Mouse (Mus musculus) myocyte (in vitro differentiated cells): ENCODE results near the gene Slc30a9. TPM values are rescaled to one million over a fixed set of nuclear protein-coding genes. Genes with fewer than 3 reads are reported as not detected.

Experiments used
- H3K27me3 ChIP-seq: one replicate; pipeline ENCODE4 v1.6.1; 2011; ENCODE audit not compliant: control insufficient read depth, insufficient read depth, insufficient read length
- H3K36me3 ChIP-seq: one replicate; pipeline ENCODE4 v1.6.1; 2011; ENCODE audit not compliant: control insufficient read depth, insufficient read depth
- H3K4me2 ChIP-seq: one replicate; pipeline ENCODE4 v1.6.1; 2011; ENCODE audit warnings: low read depth, control low read depth
- H3K4me3 ChIP-seq: one replicate; pipeline ENCODE4 v1.5.1; 2011; ENCODE audit warnings: mild to moderate bottlenecking, control low read depth, moderate library complexity
- H3K79me2 ChIP-seq: one replicate; pipeline ENCODE4 v1.6.1; 2011; ENCODE audit not compliant: control insufficient read depth, insufficient read depth
- H3ac ChIP-seq: one replicate; pipeline ENCODE4 v1.6.1; 2011; ENCODE audit not compliant: control insufficient read depth, insufficient read length
- CEBPB ChIP-seq: IDR thresholded peaks from 2 replicates; pipeline ENCODE4 v1.6.1; 2011; ENCODE audit warnings: mild to moderate bottlenecking, moderate library complexity; ENCODE audit not compliant: poor library complexity, insufficient read depth, severe bottlenecking
- E2F4 ChIP-seq: IDR thresholded peaks from one replicate; pipeline ENCODE4 v1.6.1; 2011; ENCODE audit warnings: mild to moderate bottlenecking, control low read depth, moderate library complexity; ENCODE audit not compliant: insufficient read depth
- MAX ChIP-seq: IDR thresholded peaks from one replicate; pipeline ENCODE4 v1.6.1; 2011; ENCODE audit warnings: low read depth, mild to moderate bottlenecking, control low read depth
- MYOD1 ChIP-seq, 3 experiments: IDR thresholded peaks; one replicate each; pipeline ENCODE4 v1.6.1; 2011; ENCODE audit warnings: control low read depth in 2 of 3, low read depth in 2 of 3, mild to moderate bottlenecking in 2 of 3, moderate library complexity in 1 of 3; ENCODE audit not compliant: insufficient read length in 2 of 3, control insufficient read depth in 1 of 3
- MYOG ChIP-seq, 3 experiments: IDR thresholded peaks; one replicate each; pipeline ENCODE4 v1.6.1; 2011; ENCODE audit warnings: control low read depth in 2 of 3, low read depth in 2 of 3, mild to moderate bottlenecking in 2 of 3; ENCODE audit not compliant: insufficient read length in 2 of 3, control insufficient read depth in 1 of 3, insufficient read depth in 1 of 3
- POLR2A ChIP-seq: IDR thresholded peaks from one replicate; pipeline ENCODE4 v1.6.1; 2011; ENCODE audit warnings: low read depth, mild to moderate bottlenecking, control low read depth, moderate library complexity; ENCODE audit not compliant: insufficient read length
- POLR2AphosphoS2 ChIP-seq: IDR thresholded peaks from one replicate; pipeline ENCODE4 v1.6.1; 2011; ENCODE audit warnings: low read depth, control low read depth; ENCODE audit not compliant: insufficient read length
- REST ChIP-seq: IDR thresholded peaks from one replicate; pipeline ENCODE4 v1.6.1; 2011; ENCODE audit warnings: mild to moderate bottlenecking, control low read depth, moderate library complexity; ENCODE audit not compliant: insufficient read depth, insufficient read length
- SRF ChIP-seq: IDR thresholded peaks from one replicate; pipeline ENCODE4 v1.6.1; 2011; ENCODE audit warnings: low read depth; ENCODE audit not compliant: control insufficient read depth, insufficient read length
- TCF12 ChIP-seq: IDR thresholded peaks from one replicate; pipeline ENCODE4 v1.6.1; 2011; ENCODE audit warnings: mild to moderate bottlenecking, control low read depth; ENCODE audit not compliant: poor library complexity, insufficient read depth, severe bottlenecking
- TCF3 ChIP-seq: IDR thresholded peaks from one replicate; pipeline ENCODE4 v1.6.1; 2011; ENCODE audit warnings: low read depth, control low read depth; ENCODE audit not compliant: insufficient read length
- USF1 ChIP-seq: IDR thresholded peaks from one replicate; pipeline ENCODE4 v1.6.1; 2011; ENCODE audit warnings: low read depth, mild to moderate bottlenecking, control low read depth, moderate library complexity
- polyA plus RNA-seq: library from polyadenylated mRNA; unstranded; fragments of >200 nt; fragmentation: generic; extraction: Trizol; gene quantifications from one replicate; pipeline ENCODE4 v1.2.1, GENCODE M21; 2012; ENCODE audit warnings: missing spikeins

Gene Slc30a9
- polyA plus RNA-seq, 1 experiment: 22.7 TPM

DNA sequence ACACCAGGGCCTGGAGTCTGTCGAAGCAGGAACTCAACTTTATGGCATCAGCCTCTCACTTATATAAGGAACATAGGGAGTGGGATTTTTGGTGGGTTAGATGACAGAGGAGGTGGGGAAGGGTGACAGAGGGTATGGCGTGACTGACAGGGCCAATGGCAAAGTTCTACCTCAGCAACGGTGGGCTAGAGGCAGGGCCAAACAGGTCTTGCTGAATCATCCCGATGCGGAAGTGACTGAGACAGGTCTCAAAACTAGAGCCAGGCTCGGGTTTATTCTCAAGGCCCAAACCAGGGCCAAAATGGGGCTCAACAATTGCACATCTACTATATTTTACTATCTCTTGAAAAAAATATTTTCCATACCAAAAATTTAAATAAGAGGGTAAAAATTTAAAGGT, 34.1 kb downstream of the Slc30a9 start:
- Histone ChIP-seq H3K4me3 (no peak overlapping the region), H3K79me2 (no peaks in the 10 kb centered on the region), H3ac (no peak overlapping the region), H3K36me3 (peaks cover 46% of the 10 kb centered on the region), H3K4me2 (no peak overlapping the region), H3K27me3 (no peaks in the 10 kb centered on the region)
- no peak for TF ChIP-seq CEBPB
- no peak for TF ChIP-seq REST
- no peak for TF ChIP-seq MYOD1 (IDR thresholded peaks at IDR 0.05; ENCODE audit: control insufficient read depth in 1 of 3, insufficient read length in 2 of 3, low read depth in 2 of 3)
- TF ChIP-seq SRF: no peak
- no peak for TF ChIP-seq POLR2AphosphoS2
- no peak for TF ChIP-seq TCF3
- no peak for TF ChIP-seq MAX
- TF ChIP-seq E2F4: no peak
- TF ChIP-seq MYOG (IDR thresholded peaks at IDR 0.05; ENCODE audit: control insufficient read depth in 1 of 3, insufficient read depth in 1 of 3, insufficient read length in 2 of 3, low read depth in 2 of 3): no peak
- no peak for TF ChIP-seq POLR2A
- no peak for TF ChIP-seq TCF12
- no peak for TF ChIP-seq USF1

- Histone ChIP-seq H3K27me3 (no peaks in the 10 kb centered on the region), H3K36me3 (peaks cover 59% of the 10 kb centered on the region), H3K4me2 (no peak overlapping the region), H3ac (no peak overlapping the region), H3K4me3 (no peak overlapping the region), H3K79me2 (no peaks in the 10 kb centered on the region)
- TF ChIP-seq CEBPB: no peak
- no peak for TF ChIP-seq USF1
- TF ChIP-seq E2F4: no peak
These were observed 40.3 kb downstream of the Slc30a9 start for GRCm38 (mm10) chr5:67347060-67347459.

DNA sequence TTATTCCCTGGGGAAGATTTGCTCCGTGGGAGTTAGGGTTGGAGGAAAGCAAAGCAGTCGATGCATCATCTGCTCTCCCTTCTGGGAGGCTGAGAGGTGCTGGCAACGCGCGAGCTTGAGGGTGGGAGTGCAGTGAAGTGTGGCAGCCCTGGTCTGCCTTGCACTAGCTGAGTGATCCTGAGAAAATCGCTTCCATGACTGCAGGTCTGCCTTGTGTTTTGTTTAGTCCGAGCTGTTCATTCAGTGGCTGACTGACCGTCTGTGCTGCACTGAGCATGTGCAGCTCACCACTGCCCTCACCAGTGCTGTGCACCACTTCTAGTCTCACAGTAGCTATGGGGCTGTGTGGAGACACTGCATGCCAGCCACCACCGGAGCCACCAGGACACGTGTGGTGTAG, 42.2 kb downstream of the Slc30a9 start:
- Histone ChIP-seq H3K36me3 (peaks cover 66% of the 10 kb centered on the region), H3ac (no peak overlapping the region), H3K4me3 (no peak overlapping the region), H3K79me2 (no peaks in the 10 kb centered on the region), H3K27me3 (no peaks in the 10 kb centered on the region), H3K4me2 (no peak overlapping the region)
- TF ChIP-seq TCF3: no peak
- TF ChIP-seq USF1: no peak
- no peak for TF ChIP-seq MYOG (IDR thresholded peaks at IDR 0.05; ENCODE audit: control insufficient read depth in 1 of 3, insufficient read depth in 1 of 3, insufficient read length in 2 of 3, low read depth in 2 of 3)
- TF ChIP-seq MAX: no peak
- TF ChIP-seq SRF: no peak
- TF ChIP-seq TCF12: no peak
- TF ChIP-seq POLR2AphosphoS2: no peak
- no peak for TF ChIP-seq CEBPB
- no peak for TF ChIP-seq E2F4
- TF ChIP-seq MYOD1 (IDR thresholded peaks at IDR 0.05; ENCODE audit: control insufficient read depth in 1 of 3, insufficient read length in 2 of 3, low read depth in 2 of 3): no peak
- no peak for TF ChIP-seq POLR2A
- no peak for TF ChIP-seq REST

DNA sequence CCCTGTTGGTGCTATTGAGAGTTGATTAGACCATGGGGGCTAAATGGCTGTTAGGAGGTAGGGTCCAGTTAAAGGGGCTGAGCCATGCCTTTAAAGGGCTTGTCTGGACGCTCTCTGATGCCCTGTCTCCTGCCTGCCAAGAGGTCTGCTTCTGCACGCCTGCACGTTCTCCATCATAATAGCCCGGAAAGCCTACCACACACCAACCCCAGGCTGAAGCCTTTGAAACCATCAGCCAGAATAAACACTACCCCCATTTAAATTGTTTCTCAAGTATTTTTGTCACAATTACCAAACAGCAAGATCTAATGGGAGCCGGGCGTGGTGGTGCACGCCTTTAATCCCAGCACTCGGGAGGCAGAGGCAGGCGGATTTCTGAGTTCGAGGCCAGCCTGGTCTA, 55.6 kb downstream of the Slc30a9 start:
- Histone ChIP-seq H3K4me2 (no peak overlapping the region), H3K36me3 (no peaks in the 10 kb centered on the region), H3K4me3 (no peak overlapping the region), H3ac (no peak overlapping the region), H3K79me2 (no peaks in the 10 kb centered on the region), H3K27me3 (no peaks in the 10 kb centered on the region)
- no peak for TF ChIP-seq CEBPB
- no peak for TF ChIP-seq MYOD1 (IDR thresholded peaks at IDR 0.05; ENCODE audit: control insufficient read depth in 1 of 3, insufficient read length in 2 of 3, low read depth in 2 of 3)
- no peak for TF ChIP-seq E2F4
- TF ChIP-seq USF1: no peak
- TF ChIP-seq TCF3: no peak
- TF ChIP-seq MAX: no peak
- TF ChIP-seq SRF: no peak
- TF ChIP-seq TCF12: no peak
- no peak for TF ChIP-seq MYOG (IDR thresholded peaks at IDR 0.05; ENCODE audit: control insufficient read depth in 1 of 3, insufficient read depth in 1 of 3, insufficient read length in 2 of 3, low read depth in 2 of 3)
- TF ChIP-seq REST: no peak

DNA sequence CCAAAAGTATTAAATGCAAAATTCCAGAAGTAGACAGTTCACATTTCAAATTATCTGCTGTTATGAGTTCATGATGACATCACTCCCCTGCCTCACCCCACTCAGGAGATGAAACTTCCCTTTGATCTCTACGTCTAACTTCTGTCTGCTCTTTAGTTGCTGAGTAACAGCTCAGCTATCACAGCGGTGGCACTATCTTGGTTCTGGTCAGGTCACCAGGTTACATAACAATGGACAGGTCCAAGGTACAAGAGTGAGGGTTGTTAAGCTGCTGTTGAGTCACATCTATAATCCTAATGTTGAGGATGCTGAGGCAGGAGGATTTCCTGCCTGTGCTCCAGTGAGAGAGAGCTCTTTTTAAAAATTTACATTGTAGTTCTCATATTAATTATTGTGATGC, 56.2 kb downstream of the Slc30a9 start:
- Histone ChIP-seq H3ac (no peak overlapping the region), H3K4me3 (no peak overlapping the region), H3K4me2 (no peak overlapping the region), H3K27me3 (no peaks in the 10 kb centered on the region), H3K36me3 (no peaks in the 10 kb centered on the region), H3K79me2 (no peaks in the 10 kb centered on the region)
- TF ChIP-seq POLR2A: no peak
